Mouse (Mus musculus) thymus, postnatal 14 days (tissue): Measurements from ENCODE around the gene Cald1.

Source experiments
- DNase-seq: peaks from one replicate; pipeline ENCODE4 v3.0.0; 2021

The Cald1 gene

GRCm38 (mm10) chr6:34674416-34674815 is 76.1 kb downstream of the Cald1 start:
- no peak for DNase-seq

- DNase-seq: no peak
Measured at GRCm38 (mm10) chr6:34674897-34675296, 76.6 kb downstream of the Cald1 start.

- DNase-seq: no peak
Measured at GRCm38 (mm10) chr6:34682126-34682525, 83.8 kb downstream of the Cald1 start.

GRCm38 (mm10) chr6:34684886-34685285 is 86.6 kb downstream of the Cald1 start:
- DNase-seq: no peak

- DNase-seq: no peak
Measured at GRCm38 (mm10) chr6:34688971-34689370, 90.7 kb downstream of the Cald1 start.

- DNase-seq: no peak
Measured at GRCm38 (mm10) chr6:34691416-34691815, 93.1 kb downstream of the Cald1 start.

- DNase-seq: no peak
Measured at GRCm38 (mm10) chr6:34694096-34694495, 95.8 kb downstream of the Cald1 start.

- DNase-seq: no peak
Measured at GRCm38 (mm10) chr6:34703421-34704120, 105.3 kb downstream of the Cald1 start.

- DNase-seq: no peak
Measured at GRCm38 (mm10) chr6:34707521-34707920, 109.2 kb downstream of the Cald1 start.

- DNase-seq: no peak
Measured at GRCm38 (mm10) chr6:34708650-34709265, 110.5 kb downstream of the Cald1 start.

GRCm38 (mm10) chr6:34709289-34709688 is 111.0 kb downstream of the Cald1 start:
- no peak for DNase-seq

- DNase-seq: no peak
Measured at GRCm38 (mm10) chr6:34709946-34710682, 111.8 kb downstream of the Cald1 start.

- no peak for DNase-seq
Measured at GRCm38 (mm10) chr6:34710848-34711247, 112.5 kb downstream of the Cald1 start.

- no peak for DNase-seq
Measured at GRCm38 (mm10) chr6:34711620-34712019, 113.3 kb downstream of the Cald1 start.

- DNase-seq: no peak
Measured at GRCm38 (mm10) chr6:34713169-34713568, 114.9 kb downstream of the Cald1 start.

- DNase-seq: no peak
Measured at GRCm38 (mm10) chr6:34713777-34714176, 115.5 kb downstream of the Cald1 start.

- DNase-seq: no peak
Measured at GRCm38 (mm10) chr6:34714612-34715011, 116.3 kb downstream of the Cald1 start.

- no peak for DNase-seq
Measured at GRCm38 (mm10) chr6:34716206-34716887, 118.0 kb downstream of the Cald1 start.

- DNase-seq: no peak
Measured at GRCm38 (mm10) chr6:34716888-34717635, 118.8 kb downstream of the Cald1 start.

- DNase-seq: no peak
Measured at GRCm38 (mm10) chr6:34717651-34718050, 119.4 kb downstream of the Cald1 start.

GRCm38 (mm10) chr6:34719141-34719680 is 120.9 kb downstream of the Cald1 start:
- DNase-seq: no peak

- no peak for DNase-seq
Measured at GRCm38 (mm10) chr6:34720447-34720846, 122.1 kb downstream of the Cald1 start.
